Mouse (Mus musculus) heart, embryonic 16.5 days (tissue): ENCODE data around the gene Nyap1. TPM values are rescaled to one million over a fixed set of nuclear protein-coding genes. Genes with fewer than 3 reads are reported as not detected.

Experiments used
- ATAC-seq: fragments of 200-750 bp; cut with Nextera tagmentation; replicated peaks from 2 replicates; pipeline ENCODE4 v1.8.0; 2017; ENCODE audit warnings: moderate number of reproducible peaks; ENCODE audit not compliant: insufficient read depth, low FRiP score; ENCODE audit errors: extremely low read depth
- H3K27ac ChIP-seq: fragments of 300-500 bp; sonication (generic); 2 replicates; pipeline ENCODE4 v1.5.1; 2014; ENCODE audit warnings: mild to moderate bottlenecking, low read length, control low read depth, moderate library complexity
- H3K27me3 ChIP-seq: fragments of 300-500 bp; sonication (generic); 2 replicates; pipeline ENCODE4 v1.6.1; 2014; ENCODE audit warnings: low read length, mixed read lengths; ENCODE audit not compliant: control insufficient read depth, insufficient read depth
- H3K36me3 ChIP-seq: fragments of 300-500 bp; sonication (generic); 2 replicates; pipeline ENCODE4 v1.6.1; 2014; ENCODE audit not compliant: control insufficient read depth, insufficient read depth
- H3K4me1 ChIP-seq: fragments of 300-500 bp; sonication (generic); 2 replicates; pipeline ENCODE4 v1.6.1; 2014; ENCODE audit warnings: low read length, mixed read lengths; ENCODE audit not compliant: control insufficient read depth, insufficient read depth
- H3K4me2 ChIP-seq: fragments of 300-500 bp; sonication (generic); 2 replicates; pipeline ENCODE4 v1.6.1; 2014; ENCODE audit warnings: low read depth, mild to moderate bottlenecking, control low read depth, low read length
- H3K4me3 ChIP-seq: fragments of 300-500 bp; sonication (generic); 2 replicates; pipeline ENCODE4 v1.5.1; 2014; ENCODE audit warnings: mild to moderate bottlenecking, control low read depth, low read length
- H3K9ac ChIP-seq: fragments of 300-500 bp; sonication (generic); 2 replicates; pipeline ENCODE4 v1.6.1; 2014; ENCODE audit warnings: low read length, control low read depth
- H3K9me3 ChIP-seq: fragments of 300-500 bp; sonication (generic); replicated peaks from 2 replicates; pipeline ENCODE4 v1.6.1; 2016; ENCODE audit warnings: low read length; ENCODE audit not compliant: control insufficient read depth
- WGBS: fragments of 180-500 bp; shearing (Covaris S2); extraction: QIAGEN DNeasy Blood & Tissue Kit; methylation state at CpG from one replicate; pipeline ENCODE4 v1.1.7; 2014; 5-methylcytosine and 5-hydroxymethylcytosine counted together
- polyA plus RNA-seq: library from polyadenylated mRNA; unstranded; fragments of >200 nt; fragmentation: Nextera tagmentation; extraction: Ambion mirVana; gene quantifications from 2 replicates; pipeline ENCODE4 v1.2.1, GENCODE M21; 2015

Nyap1 gene
- polyA plus RNA-seq, 1 experiment from 2014 or later: 1.6 TPM

- Histone ChIP-seq H3K27ac (peak overlapping the region; percentile 97), H3K4me1 (peaks cover 51% of the 10 kb centered on the region), H3K36me3 (peaks cover 14% of the 10 kb centered on the region), H3K4me2 (peak overlapping the region; percentile 98), H3K9me3 (no peaks in the 10 kb centered on the region), H3K27me3 (no peaks in the 10 kb centered on the region), H3K9ac (peak overlapping the region; percentile 98), H3K4me3 (peak overlapping the region; percentile 95)
- 19% methylated on average over 5 of the region's 5 CpGs for WGBS
- ATAC-seq: no peak
Observed at GRCm38 (mm10) chr5:137748130-137748770, 6.8 kb upstream of the Nyap1 start.

- Histone ChIP-seq H3K4me1 (peaks cover 45% of the 10 kb centered on the region), H3K27me3 (no peaks in the 10 kb centered on the region), H3K9me3 (no peaks in the 10 kb centered on the region), H3K9ac (peak overlapping the region; percentile 98), H3K36me3 (peaks cover 12% of the 10 kb centered on the region), H3K4me3 (peak overlapping the region; percentile 95), H3K4me2 (peak overlapping the region; percentile 98), H3K27ac (peak overlapping the region; percentile 97)
- WGBS: under 1% methylated on average over 26 of the region's 26 CpGs
- 0 out of 2 replicates have a peak, but pooled peaks have one; percentile 14 for ATAC-seq
Observed at GRCm38 (mm10) chr5:137747326-137747961, 6.0 kb upstream of the Nyap1 start.

- H3K9me3 ChIP-seq: no peaks in the 10 kb centered on the region
- no peaks in the 10 kb centered on the region for H3K27me3 ChIP-seq
- H3K4me2 ChIP-seq: peak overlapping the region; percentile 98
- H3K4me3 ChIP-seq: peak overlapping the region; percentile 95
- no peak for ATAC-seq
- H3K9ac ChIP-seq: peak overlapping the region; percentile 98
- peak overlapping the region; percentile 97 for H3K27ac ChIP-seq
- H3K4me1 ChIP-seq: peaks cover 40% of the 10 kb centered on the region
- WGBS: under 1% methylated on average over 16 of the region's 16 CpGs
- peaks cover 7% of the 10 kb centered on the region for H3K36me3 ChIP-seq
Observed at GRCm38 (mm10) chr5:137746851-137747325, 5.5 kb upstream of the Nyap1 start.

GRCm38 (mm10) chr5:137746282-137746850 lies 5.0 kb upstream of the Nyap1 start:
- H3K27ac ChIP-seq: peak overlapping the region; percentile 97
- peaks cover 38% of the 10 kb centered on the region for H3K4me1 ChIP-seq
- 0% methylated on average over 20 of the region's 20 CpGs for WGBS
- H3K27me3 ChIP-seq: no peaks in the 10 kb centered on the region
- no peaks in the 10 kb centered on the region for H3K9me3 ChIP-seq
- H3K9ac ChIP-seq: peak overlapping the region; percentile 98
- peak overlapping the region; percentile 98 for H3K4me2 ChIP-seq
- H3K4me3 ChIP-seq: peak overlapping the region; percentile 95
- peaks cover 2% of the 10 kb centered on the region for H3K36me3 ChIP-seq
- ATAC-seq: peak; percentile 39

- WGBS: 5% methylated on average over 28 of the region's 28 CpGs
- Histone ChIP-seq H3K27ac (peak within 1 kb of the TSS; percentile 97), H3K9ac (peak within 1 kb of the TSS; percentile 98), H3K36me3 (no peaks in the 10 kb centered on the region), H3K9me3 (no peaks in the 10 kb centered on the region), H3K4me1 (peaks cover 29% of the 10 kb centered on the region), H3K4me3 (peak within 1 kb of the TSS; percentile 95), H3K4me2 (peak within 1 kb of the TSS; percentile 98), H3K27me3 (no peaks in the 10 kb centered on the region)
- peak; percentile 87 for ATAC-seq
Observed at GRCm38 (mm10) chr5:137745214-137746171, 4.1 kb upstream of the Nyap1 start, which contains the start of gene Tsc22d4. Tsc22d4 (plus strand) TSS chr5:137745730.

GRCm38 (mm10) chr5:137744197-137744596 lies 2.8 kb upstream of the Nyap1 start:
- Histone ChIP-seq H3K4me1 (peaks cover 25% of the 10 kb centered on the region), H3K36me3 (no peaks in the 10 kb centered on the region), H3K4me2 (no peak overlapping the region), H3K9ac (no peak overlapping the region), H3K4me3 (no peak overlapping the region), H3K9me3 (no peaks in the 10 kb centered on the region), H3K27ac (no peak overlapping the region), H3K27me3 (no peaks in the 10 kb centered on the region)
- 91% methylated on average over 6 of the region's 7 CpGs for WGBS
- ATAC-seq: no peak

- no peaks in the 10 kb centered on the region for H3K36me3 ChIP-seq
- H3K9me3 ChIP-seq: no peaks in the 10 kb centered on the region
- no peak overlapping the region for H3K9ac ChIP-seq
- WGBS: 91% methylated on average over 6 of the region's 6 CpGs
- ATAC-seq: no peak
- no peak overlapping the region for H3K27ac ChIP-seq
- H3K4me1 ChIP-seq: peaks cover 13% of the 10 kb centered on the region
- no peak overlapping the region for H3K4me2 ChIP-seq
- no peaks in the 10 kb centered on the region for H3K27me3 ChIP-seq
- H3K4me3 ChIP-seq: no peak overlapping the region
Observed at GRCm38 (mm10) chr5:137742836-137743235, 1.4 kb upstream of the Nyap1 start.

- ATAC-seq: no peak
- no peaks in the 10 kb centered on the region for H3K27me3 ChIP-seq
- H3K4me3 ChIP-seq: peak overlapping the region; percentile 73
- no peak overlapping the region for H3K27ac ChIP-seq
- H3K9ac ChIP-seq: peak overlapping the region; percentile 82
- WGBS: 55% methylated on average over 10 of the region's 10 CpGs
- H3K4me2 ChIP-seq: peak overlapping the region; percentile 93
- peaks cover 13% of the 10 kb centered on the region for H3K4me1 ChIP-seq
- no peaks in the 10 kb centered on the region for H3K9me3 ChIP-seq
- no peaks in the 10 kb centered on the region for H3K36me3 ChIP-seq
Observed at GRCm38 (mm10) chr5:137742048-137742447, 641 bp upstream of the Nyap1 start.
